Mouse (Mus musculus) frontal cortex, postnatal 25 days (tissue): ENCODE measurements at regions not wholly inside any gene's neighbourhood (a gene's known extent, or its start where the extent isn't known, plus 50 kb on each side); places are given as distances from the start of the nearest gene placed in this dataset.

Experiments used
- DNase-seq, 2 experiments: peaks; one replicate each; pipeline ENCODE4 v3.0.0; 2022; ENCODE audit warnings: low spot score in 2 of 2

DNA sequence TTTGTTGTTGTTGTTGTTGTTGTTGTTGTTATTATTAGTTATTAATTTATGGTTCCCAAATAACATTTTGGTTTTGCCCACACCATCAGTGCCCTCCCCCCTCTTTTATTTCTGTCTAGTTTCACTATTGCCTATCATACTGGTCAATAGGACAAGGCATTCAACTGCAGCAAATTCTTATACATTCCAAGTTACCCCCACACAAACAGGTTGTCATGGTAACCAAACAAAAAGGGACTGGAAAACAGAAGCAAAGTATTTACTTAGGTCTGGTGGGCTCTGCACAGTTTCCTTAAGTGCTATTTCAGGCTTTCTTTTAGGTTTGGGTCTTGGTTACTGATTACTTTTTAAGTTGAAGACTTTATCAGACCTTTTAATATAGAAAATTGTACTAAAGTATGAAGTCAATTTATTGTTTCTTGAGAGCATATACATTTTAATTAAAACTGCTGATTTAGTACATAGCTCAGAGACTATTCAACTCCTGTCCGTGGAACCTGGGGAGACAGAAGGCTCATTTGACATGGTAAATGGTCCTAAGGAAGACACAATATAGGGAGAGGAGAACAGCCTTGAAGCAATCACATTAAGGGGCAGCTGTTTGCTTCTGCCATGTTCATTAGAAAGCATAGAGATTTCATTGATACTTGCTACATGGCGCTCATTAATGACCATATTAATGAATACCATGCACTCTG is 90.3 kb downstream of the Brms1l start:
- DNase-seq, result no peak
